Mouse (Mus musculus) left cerebral cortex, adult 2 months (tissue): ENCODE measurements around the gene Olfr1287. TPM values are rescaled to one million over a fixed set of nuclear protein-coding genes. Genes with fewer than 3 reads are reported as not detected.

ENCODE experiments used
- DNase-seq, 2 experiments: peaks; one replicate each; pipeline ENCODE4 v3.0.0; 2021 to 2022; ENCODE audit warnings: low spot score in 2 of 2, mixed read lengths in 1 of 2; ENCODE audit errors: extremely low spot score in 1 of 2
- H3K27ac ChIP-seq: fragments of 200-600 bp; 2 replicates; pipeline ENCODE4 v1.8.1; 2022
- H3K4me3 ChIP-seq: fragments of 200-600 bp; 2 replicates; pipeline ENCODE4 v1.8.1; 2022
- CTCF ChIP-seq: fragments of 200-600 bp; IDR thresholded peaks from 2 replicates; pipeline ENCODE4 v1.8.1; 2022; ENCODE audit warnings: antibody characterized with exemption, mild to moderate bottlenecking, moderate library complexity
- intact Hi-C: fragments of 180-260 bp; cut with DNase I; formaldehyde crosslinking; loops from one replicate; pipeline ENCODE4 v1.15.1; 2025
- long read RNA-seq, 2 experiments: library from polyadenylated mRNA; stranded (forward); transcript quantifications; one replicate each; pipeline ENCODE4 v2.0.0; 2021; ENCODE audit warnings: borderline mapping rate in 2 of 2
- total RNA-seq, 2 experiments: library from RNA; stranded (reverse); gene quantifications; 2 replicates each; pipeline ENCODE4 v1.2.3; 2021

Olfr1287 gene
- total RNA-seq, result not detected
- long read RNA-seq, experiment 1, result 0 reads
- long read RNA-seq, experiment 2, result 0 reads

DNA sequence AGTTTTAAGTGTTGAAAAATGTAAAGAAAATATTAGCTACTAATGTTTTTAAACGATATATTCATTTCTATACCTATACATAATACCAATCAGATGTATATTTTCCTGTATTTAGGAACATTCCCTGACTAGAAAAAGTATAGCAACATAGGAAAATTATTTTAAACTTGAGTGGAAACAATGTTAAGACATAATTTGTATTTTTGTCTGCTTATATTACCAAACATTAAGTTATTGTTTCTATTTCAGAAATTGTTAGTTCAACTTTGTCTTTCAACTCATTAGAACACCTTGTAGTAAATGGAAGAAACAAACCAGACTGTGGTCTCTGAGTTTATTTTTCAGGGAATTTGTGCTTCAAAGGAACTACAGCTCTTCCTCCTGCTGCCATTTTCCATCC lies at the start of gene Olfr1287:
Gene Olfr1287 (plus strand): TSS at position 301 of the 400 bp plus-strand sequence.
- Histone ChIP-seq H3K27ac (no peak within 1 kb of the TSS), H3K4me3 (no peak within 1 kb of the TSS)
- intact Hi-C loops, result no loop called here
- TF ChIP-seq CTCF, result no peak
- no peak for DNase-seq

DNA sequence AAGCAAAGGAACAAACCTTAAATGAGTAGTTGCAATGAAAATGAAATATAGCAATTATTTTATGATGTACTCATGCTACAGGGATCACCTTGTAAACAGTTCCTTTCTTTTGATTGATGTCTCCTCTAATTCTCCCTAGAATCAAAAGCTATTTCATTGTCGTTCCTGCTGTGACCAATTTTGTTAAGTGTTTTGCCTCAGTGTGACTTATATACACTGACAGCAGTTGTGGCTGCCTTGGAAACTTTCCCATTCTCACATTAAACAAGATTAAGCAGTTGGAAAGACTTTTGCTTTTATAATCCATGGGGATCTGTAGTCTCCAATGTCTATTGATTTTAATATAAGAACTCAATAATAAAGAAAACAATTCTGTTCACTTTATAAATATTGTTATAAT lies 26.0 kb upstream of the Olfr1287 start, which contains the start of gene Olfr1286:
Gene Olfr1286 (minus strand): TSS at position 185 of the 400 bp plus-strand sequence.
- TF ChIP-seq CTCF, result no peak
- Histone ChIP-seq H3K4me3 (no peak within 1 kb of the TSS), H3K27ac (no peak within 1 kb of the TSS)
- no peak for DNase-seq
- intact Hi-C loops, result no loop called here

DNA sequence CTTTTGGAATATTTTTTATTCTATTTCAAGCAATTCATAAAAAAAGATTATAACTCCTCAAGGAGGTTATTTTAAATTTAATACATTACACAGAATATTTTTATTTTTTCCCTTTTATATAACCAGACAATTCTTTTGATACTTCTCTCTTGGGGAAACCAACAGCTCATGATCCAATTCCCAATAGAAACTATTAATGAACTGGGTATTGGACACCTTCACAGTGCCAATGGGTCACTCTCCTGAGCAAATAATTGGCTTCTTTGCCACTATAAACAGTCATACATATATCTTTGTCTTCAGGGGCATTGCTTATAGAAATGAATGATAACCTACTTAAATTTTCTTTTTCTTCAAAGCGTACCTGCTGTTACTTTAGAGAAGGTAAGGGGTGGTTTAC lies 24.9 kb downstream of the Olfr1287 start, which contains the start of gene Olfr1288:
Gene Olfr1288 (plus strand): TSS at position 301 of the 400 bp plus-strand sequence.
- no peak for TF ChIP-seq CTCF
- Histone ChIP-seq H3K4me3 (no peak within 1 kb of the TSS), H3K27ac (no peak within 1 kb of the TSS)
- no peak for DNase-seq
- intact Hi-C loops, result no loop called here

DNA sequence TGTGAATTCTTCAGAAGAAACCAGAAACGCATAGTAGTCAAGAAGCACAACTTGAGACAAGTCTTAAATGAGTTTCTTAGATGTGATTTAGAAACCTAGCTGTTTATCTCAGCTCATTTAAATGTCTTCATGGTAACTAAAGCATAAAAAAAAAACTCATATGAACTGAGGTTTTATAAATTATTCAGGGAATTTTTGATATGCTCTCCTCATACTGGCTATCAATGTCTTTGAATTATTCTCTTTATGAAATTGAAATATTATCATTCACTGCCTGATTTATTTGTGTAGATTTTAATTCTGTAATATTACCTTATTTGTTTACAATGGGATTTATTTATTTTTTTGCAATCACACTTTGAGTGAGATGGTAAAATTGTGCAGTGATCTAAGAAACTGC lies 31.6 kb downstream of the Olfr1287 start, which contains the start of gene Olfr1289:
Gene Olfr1289 (plus strand): TSS at position 301 of the 400 bp plus-strand sequence.
- Histone ChIP-seq H3K27ac (no peak within 1 kb of the TSS), H3K4me3 (no peak within 1 kb of the TSS)
- no peak for TF ChIP-seq CTCF
- DNase-seq, result no peak
- intact Hi-C loops, result no loop called here

DNA sequence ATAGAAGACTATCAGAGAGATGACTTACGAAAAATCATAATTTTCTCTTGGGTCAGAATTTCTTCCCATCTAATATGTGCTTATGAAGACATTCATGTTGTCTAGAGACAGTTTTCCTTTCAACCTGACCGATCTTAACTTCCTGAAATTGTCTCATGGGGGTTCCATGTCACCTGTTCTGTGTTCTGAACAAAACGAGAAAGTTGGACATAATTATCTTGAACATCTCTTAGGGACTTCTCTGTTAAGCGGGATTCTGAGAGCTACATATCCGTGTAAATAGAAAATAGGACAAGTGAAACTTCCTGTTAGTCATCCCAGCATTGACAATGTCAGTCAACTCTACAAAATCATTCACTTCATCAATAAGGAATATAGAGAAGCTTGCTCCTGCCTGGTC lies 44.8 kb downstream of the Olfr1287 start, which contains the start of gene Olfr1290:
Gene Olfr1290 (minus strand): TSS at position 101 of the 400 bp plus-strand sequence.
- Histone ChIP-seq H3K4me3 (no peak within 1 kb of the TSS), H3K27ac (no peak within 1 kb of the TSS)
- DNase-seq, result no peak
- no peak for TF ChIP-seq CTCF
- intact Hi-C loops, result no loop called here

DNA sequence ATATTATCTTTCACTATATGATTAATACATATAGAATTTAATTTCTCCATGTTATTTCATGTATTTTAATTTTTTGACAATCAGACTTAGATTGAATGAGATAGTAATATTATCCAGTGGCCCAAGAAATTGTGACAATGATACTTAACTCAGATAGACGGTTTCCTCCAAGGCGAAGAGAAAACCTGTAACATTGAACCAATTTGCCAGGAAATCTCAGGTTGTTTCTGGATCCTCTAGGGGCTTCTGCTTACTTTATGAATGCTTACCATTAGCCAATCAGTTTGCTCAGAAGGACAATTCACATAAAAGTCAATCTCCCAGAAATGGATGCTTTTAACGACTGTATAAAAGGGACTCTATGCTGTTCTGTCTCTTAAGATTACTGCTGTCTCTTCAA lies 47.9 kb downstream of the Olfr1287 start, which contains the start of gene Olfr1291-ps1:
Gene Olfr1291-ps1 (plus strand): TSS at position 301 of the 400 bp plus-strand sequence.
- Histone ChIP-seq H3K27ac (no peak within 1 kb of the TSS), H3K4me3 (no peak within 1 kb of the TSS)
- no peak for TF ChIP-seq CTCF
- intact Hi-C loops, result no loop called here
- no peak for DNase-seq

Other genes with a start within 250 kb of the Olfr1287 start
- gene 4930430A15Rik, start 219.5 kb upstream of the Olfr1287 start, total RNA-seq, result not detected
- not detected for gene Olfr1275, start 213.9 kb upstream of the Olfr1287 start, total RNA-seq
- gene Olfr1276, start 194.6 kb upstream of the Olfr1287 start, total RNA-seq, result not detected
- gene Olfr1277, start 175.0 kb upstream of the Olfr1287 start, total RNA-seq, result not detected
- not detected for gene Olfr1278, start 159.0 kb upstream of the Olfr1287 start, total RNA-seq
- gene Olfr1279, start 148.5 kb upstream of the Olfr1287 start, total RNA-seq, result not detected
- not detected for gene Olfr1280, start 135.1 kb upstream of the Olfr1287 start, total RNA-seq
- not detected for gene Olfr1281, start 122.6 kb upstream of the Olfr1287 start, total RNA-seq
- gene Olfr1282, start 113.1 kb upstream of the Olfr1287 start, total RNA-seq, result not detected
- not detected for gene Olfr1283, start 82.4 kb upstream of the Olfr1287 start, total RNA-seq
- not detected for gene Olfr1284, start 73.6 kb upstream of the Olfr1287 start, total RNA-seq
- not detected for gene Olfr1286, start 26.0 kb upstream of the Olfr1287 start, total RNA-seq
- not detected for gene Olfr1288, start 25.0 kb downstream of the Olfr1287 start, total RNA-seq
- gene Olfr1289, start 31.7 kb downstream of the Olfr1287 start, total RNA-seq, result not detected
- not detected for gene Olfr1290, start 44.7 kb downstream of the Olfr1287 start, total RNA-seq
- not detected for gene Olfr1291-ps1, start 48.0 kb downstream of the Olfr1287 start, total RNA-seq
- gene Olfr1293-ps, start 76.1 kb downstream of the Olfr1287 start, total RNA-seq, result not detected
- not detected for gene Olfr1294, start 91.1 kb downstream of the Olfr1287 start, total RNA-seq
- not detected for gene Olfr1295, start 120.5 kb downstream of the Olfr1287 start, total RNA-seq
- not detected for gene Olfr1297, start 177.4 kb downstream of the Olfr1287 start, total RNA-seq
- not detected for gene Olfr1298, start 200.1 kb downstream of the Olfr1287 start, total RNA-seq
- not detected for gene Olfr1299, start 212.3 kb downstream of the Olfr1287 start, total RNA-seq